Comparison of ENCODE assay signal across 10 mouse cellular contexts in the genomic region with DNA sequence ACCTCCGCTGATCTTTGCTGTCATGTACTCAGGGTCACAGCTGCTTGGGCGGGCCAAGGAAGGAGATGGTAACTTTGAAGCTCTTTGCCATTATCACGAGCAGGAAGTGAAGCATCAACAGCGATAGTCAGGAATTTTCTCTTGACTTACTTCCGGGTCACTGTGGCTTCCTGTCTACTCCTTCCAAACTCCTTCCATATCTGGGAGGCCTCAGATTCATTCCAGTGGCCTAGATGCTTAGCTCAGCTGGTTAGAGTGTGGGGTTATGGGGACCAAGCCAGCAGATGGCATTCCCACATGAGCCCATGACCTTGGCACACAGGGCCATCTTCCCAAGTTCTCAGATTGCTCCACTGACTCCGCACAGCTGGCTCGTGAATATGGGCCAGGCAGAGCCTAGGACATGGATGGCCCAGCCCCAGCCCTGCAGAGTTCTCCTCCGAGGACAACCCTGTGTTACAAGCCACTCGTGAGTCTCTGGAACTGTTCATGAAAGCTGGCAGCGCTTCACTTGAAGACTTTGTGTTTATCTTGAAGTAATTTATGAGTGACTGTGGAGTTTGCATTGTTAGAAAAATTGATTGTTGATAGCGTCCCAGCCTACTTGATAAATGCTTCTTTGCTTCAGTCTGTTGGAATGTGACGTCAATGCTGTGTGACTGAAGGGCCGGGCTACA.
DNase-seq lines count a peak whose midpoint lies in the region; ATAC-seq and TF ChIP-seq lines count a peak whose summit lies in the region.
"Had no signal": no experiment of that assay in that cellular context is flagged by ENCODE, and none has a peak within 500 bp of the region (broad histone marks: within the 10 kb centered on the region; RNA-seq: fewer than 3 reads in every experiment).

No protein-coding gene starts in this region.

- H3K9ac ChIP-seq in limb, embryonic 14.5 days (ENCODE audit: low read depth, low read length, severe bottlenecking) = no peak overlapping the region
- H3K9ac ChIP-seq in stomach, embryonic 15.5 days = no peak overlapping the region
- H3K9ac ChIP-seq in midbrain, embryonic 13.5 days (replicated peaks) = no peak overlapping the region

- H3K36me3 ChIP-seq in limb, embryonic 14.5 days (ENCODE audit: control insufficient read depth, insufficient read depth, low read length) = no peaks in the 10 kb centered on the region
- H3K36me3 ChIP-seq in limb, embryonic 10.5 days = no peaks in the 10 kb centered on the region
- no peaks in the 10 kb centered on the region for H3K36me3 ChIP-seq in stomach, embryonic 15.5 days
- H3K36me3 ChIP-seq in midbrain, embryonic 13.5 days = no peaks in the 10 kb centered on the region
- H3K36me3 ChIP-seq: hindbrain, embryonic 10.5 days had no signal

- 77% methylated on average over 13 of the region's 13 CpGs for WGBS in limb, embryonic 14.5 days
- WGBS in limb, embryonic 10.5 days = 89% methylated on average over 13 of the region's 13 CpGs
- 49% methylated on average over 13 of the region's 13 CpGs for WGBS in stomach, embryonic 15.5 days
- WGBS in midbrain, embryonic 13.5 days = 91% methylated on average over 13 of the region's 13 CpGs

- peak; percentile 48 for DNase-seq in limb, embryonic 14.5 days (ENCODE audit: low spot score)
- DNase-seq in limb, embryonic 10.5 days (ENCODE audit: low spot score) = no peak
- DNase-seq in gastrocnemius, postnatal 10 days = peak; percentile 39
- DNase-seq in lung, adult 18-20 months = peak; percentile 43 to 56
- DNase-seq in left cerebral cortex, adult 18-20 months (ENCODE audit: low spot score in 2 of 2) = no peak
- no peak for DNase-seq in cerebellum, adult 8-10 months

- H3K27me3 ChIP-seq in limb, embryonic 14.5 days (ENCODE audit: control insufficient read depth, insufficient read depth, low read length) = no peaks in the 10 kb centered on the region
- no peaks in the 10 kb centered on the region for H3K27me3 ChIP-seq in limb, embryonic 10.5 days (ENCODE audit: low read depth, poor library complexity, severe bottlenecking)
- no peaks in the 10 kb centered on the region for H3K27me3 ChIP-seq in stomach, embryonic 15.5 days (replicated peaks)
- no peaks in the 10 kb centered on the region for H3K27me3 ChIP-seq in midbrain, embryonic 13.5 days
- H3K27me3 ChIP-seq: megakaryocyte, embryonic 14.5 days had no signal

- no peak for TF ChIP-seq POLR2A in limb, embryonic 14.5 days (IDR thresholded peaks at IDR 0.05; ENCODE audit: borderline replicate concordance, extremely low read depth, insufficient read depth, insufficient read length)

- H3K4me3 ChIP-seq in limb, embryonic 14.5 days (replicated peaks; ENCODE audit: low read length) = no peak overlapping the region
- no peak overlapping the region for H3K4me3 ChIP-seq in limb, embryonic 10.5 days
- H3K4me3 ChIP-seq in stomach, embryonic 15.5 days (replicated peaks) = no peak overlapping the region
- no peak overlapping the region for H3K4me3 ChIP-seq in midbrain, embryonic 13.5 days (replicated peaks)
- H3K4me3 ChIP-seq: hindbrain, embryonic 10.5 days; megakaryocyte, embryonic 14.5 days had no signal

- H3K27ac ChIP-seq in limb, embryonic 14.5 days (replicated peaks; ENCODE audit: low read depth, low read length) = no peak overlapping the region
- H3K27ac ChIP-seq in limb, embryonic 10.5 days = no peak overlapping the region
- no peak overlapping the region for H3K27ac ChIP-seq in stomach, embryonic 15.5 days
- no peak overlapping the region for H3K27ac ChIP-seq in midbrain, embryonic 13.5 days
- H3K27ac ChIP-seq: hindbrain, embryonic 10.5 days had no signal

- H3K4me2 ChIP-seq in limb, embryonic 14.5 days (replicated peaks; ENCODE audit: low read depth, low read length, severe bottlenecking) = no peak overlapping the region
- no peak overlapping the region for H3K4me2 ChIP-seq in stomach, embryonic 15.5 days
- H3K4me2 ChIP-seq in midbrain, embryonic 13.5 days (replicated peaks) = no peak overlapping the region

- ATAC-seq in limb, embryonic 14.5 days (ENCODE audit: low FRiP score, low read depth) = no peak
- peak; percentile 47; the same call in 1 of the 2 replicates for ATAC-seq in stomach, embryonic 15.5 days (ENCODE audit: insufficient read depth, low FRiP score, low read depth)
- no peak for ATAC-seq in midbrain, embryonic 13.5 days

- no peaks in the 10 kb centered on the region for H3K9me3 ChIP-seq in limb, embryonic 14.5 days (ENCODE audit: control insufficient read depth, low read length)
- no peaks in the 10 kb centered on the region for H3K9me3 ChIP-seq in limb, embryonic 10.5 days (replicated peaks)
- H3K9me3 ChIP-seq in stomach, embryonic 15.5 days = no peaks in the 10 kb centered on the region
- H3K9me3 ChIP-seq in midbrain, embryonic 13.5 days = no peaks in the 10 kb centered on the region
- H3K9me3 ChIP-seq: hindbrain, embryonic 10.5 days had no signal

- H3K4me1 ChIP-seq in limb, embryonic 14.5 days (ENCODE audit: control insufficient read depth, insufficient read depth, low read length) = no peaks in the 10 kb centered on the region
- no peaks in the 10 kb centered on the region for H3K4me1 ChIP-seq in limb, embryonic 10.5 days
- H3K4me1 ChIP-seq in stomach, embryonic 15.5 days = no peaks in the 10 kb centered on the region
- H3K4me1 ChIP-seq in midbrain, embryonic 13.5 days (replicated peaks) = no peaks in the 10 kb centered on the region
- H3K4me1 ChIP-seq: hindbrain, embryonic 10.5 days; megakaryocyte, embryonic 14.5 days had no signal

Comparison
In these comparisons a context has a peak if more than half of its experiments do, and no peak if none do; other contexts are left out.
1. DNase-seq: peak in limb, embryonic 14.5 days (single experiment), gastrocnemius, postnatal 10 days (single experiment) and lung, adult 18-20 months (2 of 2); none in limb, embryonic 10.5 days (single experiment), left cerebral cortex, adult 18-20 months (0 of 2) and cerebellum, adult 8-10 months (single experiment).